In the genomic region with DNA sequence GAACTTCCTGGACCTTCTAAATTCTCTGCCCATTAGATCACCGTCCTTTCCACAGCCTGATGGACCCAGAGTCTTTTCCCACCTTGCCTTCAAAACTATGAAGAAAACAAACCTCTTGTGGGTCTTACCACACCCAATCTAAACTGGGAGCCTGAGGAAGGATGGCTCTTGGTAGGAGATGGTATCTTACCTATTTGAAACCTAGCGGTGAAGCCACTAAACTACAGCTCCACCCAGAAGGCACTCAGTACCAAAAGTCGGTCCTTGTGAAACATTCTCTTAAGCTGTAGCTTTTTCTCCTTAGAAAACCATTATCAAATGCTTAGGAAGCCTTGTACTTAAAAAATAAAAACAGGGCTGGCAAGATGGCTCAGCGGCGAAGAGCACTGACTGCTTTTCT, we compare ENCODE assay signal across 10 mouse cellular contexts. TPM values are rescaled to one million over a fixed set of nuclear protein-coding genes. Genes with fewer than 3 reads are reported as not detected.
DNase-seq lines count a peak whose midpoint lies in the region; ATAC-seq lines count a peak whose summit lies in the region.
"Had no signal": no experiment of that assay in that cellular context is flagged by ENCODE, and none has a peak within 500 bp of the region (broad histone marks: within the 10 kb centered on the region; RNA-seq: fewer than 3 reads in every experiment).

No protein-coding gene starts in this region.

- no peak for ATAC-seq in forebrain, embryonic 16.5 days
- ATAC-seq in midbrain, embryonic 15.5 days (replicated peaks) = no peak
- no peak for ATAC-seq in limb, embryonic 12.5 days (ENCODE audit: insufficient number of reproducible peaks, insufficient read depth, low FRiP score, low TSS enrichment, low read depth)
- ATAC-seq in inflammation-experienced regulatory T-cells, adult 6 months = no peak

- H3K27ac ChIP-seq in forebrain, embryonic 10.5 days = peak overlapping the region; percentile 96
- H3K27ac ChIP-seq in forebrain, embryonic 16.5 days (ENCODE audit: low read length) = no peak overlapping the region
- H3K27ac ChIP-seq in midbrain, embryonic 10.5 days (replicated peaks) = peak overlapping the region; percentile 93
- H3K27ac ChIP-seq in midbrain, embryonic 15.5 days = no peak overlapping the region
- H3K27ac ChIP-seq in limb, embryonic 12.5 days = no peak overlapping the region

- no peaks in the 10 kb centered on the region for H3K9me3 ChIP-seq in forebrain, embryonic 10.5 days
- no peaks in the 10 kb centered on the region for H3K9me3 ChIP-seq in forebrain, embryonic 16.5 days (ENCODE audit: control insufficient read depth, low read length)
- H3K9me3 ChIP-seq in midbrain, embryonic 10.5 days (replicated peaks) = no peaks in the 10 kb centered on the region
- H3K9me3 ChIP-seq in midbrain, embryonic 15.5 days = no peaks in the 10 kb centered on the region
- no peaks in the 10 kb centered on the region for H3K9me3 ChIP-seq in limb, embryonic 12.5 days
- H3K9me3 ChIP-seq: megakaryocyte, embryonic 14.5 days had no signal

- no peak overlapping the region for H3K4me2 ChIP-seq in forebrain, embryonic 16.5 days (ENCODE audit: low read length)
- no peak overlapping the region for H3K4me2 ChIP-seq in midbrain, embryonic 15.5 days
- H3K4me2 ChIP-seq in limb, embryonic 12.5 days = peak overlapping the region; percentile 87

- peaks cover 62% of the 10 kb centered on the region for H3K4me1 ChIP-seq in forebrain, embryonic 10.5 days
- peaks cover 29% of the 10 kb centered on the region for H3K4me1 ChIP-seq in forebrain, embryonic 16.5 days (replicated peaks; ENCODE audit: control insufficient read depth, insufficient read depth, low read length)
- H3K4me1 ChIP-seq in midbrain, embryonic 10.5 days = peaks cover 72% of the 10 kb centered on the region
- peaks cover 36% of the 10 kb centered on the region for H3K4me1 ChIP-seq in midbrain, embryonic 15.5 days
- peaks cover 41% of the 10 kb centered on the region for H3K4me1 ChIP-seq in limb, embryonic 12.5 days (replicated peaks)

- H3K36me3 ChIP-seq in forebrain, embryonic 10.5 days (replicated peaks) = peaks cover 44% of the 10 kb centered on the region
- H3K36me3 ChIP-seq in forebrain, embryonic 16.5 days (ENCODE audit: control insufficient read depth, insufficient read depth) = no peaks in the 10 kb centered on the region
- H3K36me3 ChIP-seq in midbrain, embryonic 10.5 days = peaks cover 37% of the 10 kb centered on the region
- H3K36me3 ChIP-seq in midbrain, embryonic 15.5 days (replicated peaks) = no peaks in the 10 kb centered on the region
- peaks cover 32% of the 10 kb centered on the region for H3K36me3 ChIP-seq in limb, embryonic 12.5 days

- no peak for DNase-seq in forebrain, embryonic 10.5 days (ENCODE audit: extremely low spot score, low spot score)
- no peak for DNase-seq in midbrain, embryonic 10.5 days (ENCODE audit: low spot score)
- peak; percentile 61 for DNase-seq in naive thymus-derived CD4-positive, alpha-beta T cell, adult 2 months (ENCODE audit: low read depth)
- DNase-seq in layer of hippocampus, adult 8-10 months (ENCODE audit: low spot score in 2 of 2) = no peak
- DNase-seq: cerebellum, adult 2 months had no signal

- H3K4me3 ChIP-seq in forebrain, embryonic 10.5 days = peak overlapping the region; percentile 83
- H3K4me3 ChIP-seq in forebrain, embryonic 16.5 days (replicated peaks; ENCODE audit: low read length) = no peak overlapping the region
- peak overlapping the region; percentile 71 for H3K4me3 ChIP-seq in midbrain, embryonic 10.5 days
- H3K4me3 ChIP-seq in midbrain, embryonic 15.5 days = no peak overlapping the region
- H3K4me3 ChIP-seq in limb, embryonic 12.5 days (replicated peaks) = peak overlapping the region; percentile 69

- WGBS in forebrain, embryonic 10.5 days = 96% methylated on average over 5 of the region's 5 CpGs
- 97% methylated on average over 5 of the region's 5 CpGs for WGBS in forebrain, embryonic 16.5 days
- 97% methylated on average over 5 of the region's 5 CpGs for WGBS in midbrain, embryonic 10.5 days
- 95% methylated on average over 5 of the region's 5 CpGs for WGBS in midbrain, embryonic 15.5 days
- 95% methylated on average over 5 of the region's 5 CpGs for WGBS in limb, embryonic 12.5 days

- H3K9ac ChIP-seq in forebrain, embryonic 16.5 days (replicated peaks; ENCODE audit: low read depth, low read length) = no peak overlapping the region
- no peak overlapping the region for H3K9ac ChIP-seq in midbrain, embryonic 15.5 days
- H3K9ac ChIP-seq in limb, embryonic 12.5 days (replicated peaks) = 0 out of 2 replicates have a peak overlapping the region, but pooled peaks have one; percentile 79

- peaks cover 16% of the 10 kb centered on the region for H3K27me3 ChIP-seq in forebrain, embryonic 10.5 days (ENCODE audit: poor library complexity, severe bottlenecking)
- H3K27me3 ChIP-seq in forebrain, embryonic 16.5 days (replicated peaks; ENCODE audit: control insufficient read depth, insufficient read depth, low read length) = no peaks in the 10 kb centered on the region
- H3K27me3 ChIP-seq in midbrain, embryonic 10.5 days (ENCODE audit: low read depth, poor library complexity, severe bottlenecking) = peaks cover 14% of the 10 kb centered on the region
- H3K27me3 ChIP-seq in midbrain, embryonic 15.5 days (replicated peaks) = no peaks in the 10 kb centered on the region
- no peaks in the 10 kb centered on the region for H3K27me3 ChIP-seq in limb, embryonic 12.5 days
- H3K27me3 ChIP-seq: megakaryocyte, embryonic 14.5 days had no signal

RNA-seq across cellular contexts. Expression of gene Spef1, which starts 1.2 kb away (rescaled TPM):
- polyA plus RNA-seq in forebrain, embryonic 10.5 days (2016; fragmentation: Nextera tagmentation; extraction: Ambion mirVana) = 4.4 and 4.6 TPM in 2 replicates
- 11.3 and 12.6 TPM in 2 replicates for polyA plus RNA-seq in forebrain, embryonic 16.5 days (2015; fragmentation: Nextera tagmentation; extraction: Ambion mirVana)
- polyA plus RNA-seq in midbrain, embryonic 10.5 days (2016; fragmentation: Nextera tagmentation; extraction: Ambion mirVana) = 3.7 and 6.3 TPM in 2 replicates
- 10.6 and 11.3 TPM in 2 replicates for polyA plus RNA-seq in midbrain, embryonic 15.5 days (2015; fragmentation: Nextera tagmentation; extraction: Ambion mirVana)
- 4.5 and 5.5 TPM in 2 replicates for polyA plus RNA-seq in limb, embryonic 12.5 days (2016; fragmentation: Nextera tagmentation; extraction: Ambion mirVana)
- total RNA-seq in layer of hippocampus, adult 8-10 months (2022) = 10 to 100 TPM in 2 of 4 experiments, 1 to 10 TPM in 2; 6.7 to 10.7 (median 8.8) TPM
- polyA plus RNA-seq in inflammation-experienced regulatory T-cells, adult 6 months (2017; shearing (Covaris generic)) = under 1 TPM in 2 of 3 experiments, not detected in 1; 0.47 to 0.54 TPM

RNA-seq across cellular contexts. Expression of gene Cdc25b, which starts 1.6 kb away (rescaled TPM):
- polyA plus RNA-seq in forebrain, embryonic 10.5 days (2016; fragmentation: Nextera tagmentation; extraction: Ambion mirVana) = 65.9 and 79.3 TPM in 2 replicates
- polyA plus RNA-seq in forebrain, embryonic 16.5 days (2015; fragmentation: Nextera tagmentation; extraction: Ambion mirVana) = 33.6 and 35.9 TPM in 2 replicates
- polyA plus RNA-seq in midbrain, embryonic 10.5 days (2016; fragmentation: Nextera tagmentation; extraction: Ambion mirVana) = 117 and 140 TPM in 2 replicates
- polyA plus RNA-seq in midbrain, embryonic 15.5 days (2015; fragmentation: Nextera tagmentation; extraction: Ambion mirVana) = 23.9 and 27.0 TPM in 2 replicates
- polyA plus RNA-seq in limb, embryonic 12.5 days (2016; fragmentation: Nextera tagmentation; extraction: Ambion mirVana) = 55.4 and 55.5 TPM in 2 replicates
- 10 to 100 TPM; 21.6 to 31.4 (median 25.4) TPM for total RNA-seq in layer of hippocampus, adult 8-10 months (2022)
- polyA plus RNA-seq in inflammation-experienced regulatory T-cells, adult 6 months (2017; shearing (Covaris generic)) = 100 to 1,000 TPM in 1 of 3 experiments, 10 to 100 TPM in 2; 55.5 to 163 (median 71.5) TPM

RNA-seq across cellular contexts. Expression of gene Cenpb, which starts 8.4 kb away (rescaled TPM):
- polyA plus RNA-seq in forebrain, embryonic 10.5 days (2016; fragmentation: Nextera tagmentation; extraction: Ambion mirVana) = 8.9 and 10.0 TPM in 2 replicates
- polyA plus RNA-seq in forebrain, embryonic 16.5 days (2015; fragmentation: Nextera tagmentation; extraction: Ambion mirVana) = 16.0 and 16.9 TPM in 2 replicates
- 9.0 and 10.6 TPM in 2 replicates for polyA plus RNA-seq in midbrain, embryonic 10.5 days (2016; fragmentation: Nextera tagmentation; extraction: Ambion mirVana)
- 16.0 and 16.4 TPM in 2 replicates for polyA plus RNA-seq in midbrain, embryonic 15.5 days (2015; fragmentation: Nextera tagmentation; extraction: Ambion mirVana)
- polyA plus RNA-seq in limb, embryonic 12.5 days (2016; fragmentation: Nextera tagmentation; extraction: Ambion mirVana) = 11.8 and 14.9 TPM in 2 replicates
- total RNA-seq in layer of hippocampus, adult 8-10 months (2022) = 10 to 100 TPM; 65.8 to 79.4 (median 73.1) TPM
- polyA plus RNA-seq in inflammation-experienced regulatory T-cells, adult 6 months (2017; shearing (Covaris generic)) = 1 to 10 TPM; 2.4 to 3.1 (median 2.7) TPM

RNA-seq across cellular contexts. Expression of gene Ap5s1, which starts 18.6 kb away (rescaled TPM):
- polyA plus RNA-seq in forebrain, embryonic 10.5 days (2016; fragmentation: Nextera tagmentation; extraction: Ambion mirVana) = 23.2 and 26.9 TPM in 2 replicates
- polyA plus RNA-seq in forebrain, embryonic 16.5 days (2015; fragmentation: Nextera tagmentation; extraction: Ambion mirVana) = 37.8 and 40.5 TPM in 2 replicates
- polyA plus RNA-seq in midbrain, embryonic 10.5 days (2016; fragmentation: Nextera tagmentation; extraction: Ambion mirVana) = 25.9 and 28.9 TPM in 2 replicates
- polyA plus RNA-seq in midbrain, embryonic 15.5 days (2015; fragmentation: Nextera tagmentation; extraction: Ambion mirVana) = 36.5 and 37.5 TPM in 2 replicates
- 23.3 and 26.7 TPM in 2 replicates for polyA plus RNA-seq in limb, embryonic 12.5 days (2016; fragmentation: Nextera tagmentation; extraction: Ambion mirVana)
- 10 to 100 TPM; 20.9 to 24.2 (median 22.8) TPM for total RNA-seq in layer of hippocampus, adult 8-10 months (2022)
- polyA plus RNA-seq in inflammation-experienced regulatory T-cells, adult 6 months (2017; shearing (Covaris generic)) = 10 to 100 TPM; 13.4 to 25.1 (median 20.9) TPM

RNA-seq across cellular contexts. Expression of gene 1700037H04Rik, which starts 28.4 kb away (rescaled TPM):
- polyA plus RNA-seq in forebrain, embryonic 10.5 days (2016; fragmentation: Nextera tagmentation; extraction: Ambion mirVana) = 128 and 129 TPM in 2 replicates
- polyA plus RNA-seq in forebrain, embryonic 16.5 days (2015; fragmentation: Nextera tagmentation; extraction: Ambion mirVana) = 87.5 and 97.1 TPM in 2 replicates
- 136 and 145 TPM in 2 replicates for polyA plus RNA-seq in midbrain, embryonic 10.5 days (2016; fragmentation: Nextera tagmentation; extraction: Ambion mirVana)
- 71.2 and 81.5 TPM in 2 replicates for polyA plus RNA-seq in midbrain, embryonic 15.5 days (2015; fragmentation: Nextera tagmentation; extraction: Ambion mirVana)
- 58.2 and 62.2 TPM in 2 replicates for polyA plus RNA-seq in limb, embryonic 12.5 days (2016; fragmentation: Nextera tagmentation; extraction: Ambion mirVana)
- 10 to 100 TPM; 53.5 to 59.8 (median 57.2) TPM for total RNA-seq in layer of hippocampus, adult 8-10 months (2022)
- polyA plus RNA-seq in inflammation-experienced regulatory T-cells, adult 6 months (2017; shearing (Covaris generic)) = 10 to 100 TPM; 36.5 to 54.8 (median 46.3) TPM

Comparison
In these comparisons a context has a peak if more than half of its experiments do, and no peak if none do; other contexts are left out.
1. H3K27ac ChIP-seq: peak in forebrain, embryonic 10.5 days (single experiment) and midbrain, embryonic 10.5 days (single experiment); none in forebrain, embryonic 16.5 days (single experiment), midbrain, embryonic 15.5 days (single experiment) and limb, embryonic 12.5 days (single experiment).
2. H3K4me3 ChIP-seq: peak in forebrain, embryonic 10.5 days (single experiment), midbrain, embryonic 10.5 days (single experiment) and limb, embryonic 12.5 days (single experiment); none in forebrain, embryonic 16.5 days (single experiment) and midbrain, embryonic 15.5 days (single experiment).